Mouse (Mus musculus) CD8-positive naive resting alpha-beta T cell, adult 2 months (primary cell): Measurements from ENCODE around the gene Sox8.

Source experiments
- DNase-seq, 2 experiments: peaks; one replicate each; pipeline ENCODE4 v3.0.0; 2022; ENCODE audit warnings: low read depth in 2 of 2, low spot score in 2 of 2

The Sox8 gene

DNA sequence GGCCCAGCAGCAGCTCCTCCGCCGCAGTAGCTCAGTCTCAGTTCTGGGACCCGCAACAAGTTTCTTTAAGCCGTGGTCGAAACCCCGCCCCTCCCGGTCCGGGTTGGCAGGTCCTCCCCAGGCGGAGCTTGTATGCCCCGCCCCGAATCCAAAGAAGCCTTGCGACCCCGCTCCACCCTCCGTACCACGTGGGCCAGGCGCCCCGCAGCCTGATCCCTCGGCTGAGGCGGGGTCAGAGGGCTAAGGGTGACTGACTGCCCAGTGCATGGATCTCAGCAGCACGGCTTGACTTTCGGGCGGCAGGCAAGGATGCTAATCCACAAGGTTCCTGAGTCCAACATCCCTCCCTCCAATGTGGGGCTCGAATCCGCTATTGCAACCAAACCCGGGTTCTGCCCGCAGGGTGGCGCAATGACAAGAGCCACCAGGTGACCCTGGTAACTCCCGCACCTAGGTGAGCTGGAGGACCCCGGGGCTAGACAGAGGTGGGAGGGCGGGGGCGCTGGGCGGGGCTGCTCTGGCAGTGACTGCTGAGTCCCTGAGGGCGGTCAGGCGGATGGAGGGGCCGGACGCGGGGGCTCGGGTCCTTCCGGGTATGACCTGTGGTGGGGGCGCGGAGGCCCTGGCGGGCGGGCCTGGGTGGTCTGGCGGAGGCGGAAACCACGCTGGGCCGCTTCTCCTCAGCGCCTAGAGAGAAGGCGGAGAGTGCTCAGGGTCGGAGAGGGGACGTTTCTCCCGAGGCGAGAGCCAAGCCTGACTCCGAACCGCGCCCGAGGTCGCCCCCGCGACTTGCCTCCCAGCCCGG is at the start of gene Sox8:
Sox8 (minus strand) TSS at position 39 of the 805 bp plus-strand sequence.
- peak; percentile 56 to 68 for DNase-seq

DNA sequence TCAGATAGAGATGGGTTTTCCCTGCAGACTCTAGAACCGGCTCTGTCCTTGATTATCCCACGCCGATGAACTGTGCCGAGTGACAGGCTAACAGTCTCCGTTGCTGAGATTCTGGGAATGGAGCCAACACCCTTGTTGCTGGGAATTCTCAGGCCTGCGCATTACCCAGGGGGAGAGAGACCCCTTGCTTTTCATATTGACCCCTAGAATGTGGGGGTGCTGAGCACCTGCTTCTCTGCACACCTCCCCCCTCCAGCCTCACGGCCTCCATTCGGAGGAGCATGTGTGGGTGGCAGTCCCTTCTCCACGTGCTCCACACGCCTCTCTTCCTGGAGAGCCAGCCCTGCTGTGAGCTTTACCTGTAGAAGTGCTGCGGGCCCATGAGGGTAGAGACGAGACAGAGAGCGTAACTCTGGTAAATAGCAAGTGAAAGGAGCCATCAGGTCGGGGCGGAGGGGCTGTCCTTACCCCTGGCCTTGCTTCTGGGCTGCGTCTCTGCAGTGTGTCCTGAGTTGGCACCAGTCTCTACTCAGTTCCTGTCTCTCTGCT is 48.1 kb upstream of the Sox8 start:
- DNase-seq, result no peak

DNA sequence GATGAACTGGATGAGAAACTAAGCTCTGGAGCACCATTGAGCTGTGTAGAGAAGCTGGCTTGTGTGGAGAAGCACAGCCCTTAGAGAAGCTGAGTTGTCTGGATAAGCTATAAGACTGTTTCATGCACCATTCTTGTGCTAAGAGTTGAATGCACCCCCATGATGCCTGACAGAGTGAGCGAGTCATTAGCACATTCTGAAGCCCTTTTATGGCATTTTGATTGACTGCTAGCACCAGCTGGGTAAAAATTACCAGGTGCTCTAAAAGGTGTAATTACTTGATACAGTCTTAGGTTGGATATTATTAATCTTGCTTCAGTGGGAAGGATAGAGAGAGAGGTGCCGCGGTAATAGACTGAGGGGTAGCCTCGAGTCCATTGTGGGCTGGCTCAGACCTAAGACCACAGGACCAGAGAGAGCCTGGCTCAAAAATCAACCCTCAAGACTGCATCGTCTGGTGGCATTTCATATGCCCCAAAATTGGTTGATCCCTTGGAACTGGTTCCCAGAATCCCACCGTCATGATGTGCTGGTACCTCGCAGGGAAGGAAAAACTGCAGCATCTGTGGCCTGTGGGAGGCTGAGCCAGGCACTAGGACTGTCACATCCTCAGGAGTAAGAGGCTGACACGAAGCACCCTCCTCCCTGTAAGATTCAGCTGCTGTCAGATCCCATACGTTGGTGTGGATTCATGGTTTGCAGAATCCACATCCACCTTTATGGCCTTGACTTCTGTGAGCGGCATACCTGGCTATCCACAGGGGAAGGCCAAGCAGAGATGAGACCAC is 44.4 kb upstream of the Sox8 start:
- no peak for DNase-seq

DNA sequence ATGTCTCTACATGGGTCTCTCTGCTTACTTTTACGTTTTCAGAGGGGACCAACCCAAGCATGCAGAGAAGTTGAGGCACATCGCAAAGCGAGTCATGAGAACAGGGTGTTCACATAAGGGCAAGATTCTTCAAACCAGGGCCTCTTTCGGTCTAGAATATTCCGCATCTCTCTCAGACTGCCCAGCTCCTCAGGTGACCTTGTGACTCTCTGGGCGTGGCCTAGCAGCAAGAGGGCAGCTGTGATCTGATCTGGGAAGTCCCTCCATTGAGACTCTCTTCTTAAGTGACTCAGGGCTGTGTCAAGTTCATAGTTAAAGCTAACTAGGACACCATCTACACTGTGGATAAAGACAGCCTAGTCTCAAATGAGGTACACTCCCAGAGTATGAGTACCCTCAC is 42.8 kb upstream of the Sox8 start:
- no peak for DNase-seq

DNA sequence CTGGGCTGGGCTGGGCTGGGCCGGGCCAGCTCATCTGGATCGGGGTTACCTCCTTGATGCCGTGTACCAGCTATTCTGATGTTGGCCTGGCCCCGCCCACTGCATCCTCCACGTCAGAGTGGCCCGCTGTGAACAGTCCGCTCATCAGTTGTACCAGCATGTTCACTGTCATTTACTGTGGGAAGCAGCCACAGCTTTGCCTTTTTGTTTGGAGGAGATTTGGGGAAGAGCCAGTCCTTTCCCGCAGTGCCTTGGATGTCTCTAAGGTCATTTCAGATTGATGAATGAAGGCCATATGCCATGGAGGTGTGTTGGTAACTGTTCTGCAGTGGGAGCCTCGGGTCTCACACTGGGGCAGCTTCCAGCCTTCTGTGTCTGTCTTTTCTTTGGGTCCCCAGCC is 42.1 kb upstream of the Sox8 start:
- no peak for DNase-seq

DNA sequence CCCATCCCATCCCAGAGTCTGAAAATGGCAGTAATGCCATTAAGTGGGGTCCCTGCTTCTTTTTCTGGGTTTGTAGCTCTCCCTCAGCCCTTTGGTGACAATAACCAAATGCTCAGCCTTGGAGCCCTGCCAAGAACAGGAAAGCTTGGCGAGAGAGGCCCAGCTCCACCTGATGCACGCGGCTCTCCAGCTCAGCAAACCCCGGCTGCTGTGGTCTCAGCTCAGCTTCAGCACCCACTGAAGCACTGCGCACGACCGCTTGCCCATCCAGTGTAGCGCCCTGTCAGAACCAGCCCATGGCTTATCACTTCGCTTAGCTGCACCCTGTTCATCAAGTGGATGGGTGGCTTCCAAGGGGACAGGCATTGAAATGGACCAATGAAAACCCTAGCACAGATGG is 39.7 kb upstream of the Sox8 start:
- no peak for DNase-seq

DNA sequence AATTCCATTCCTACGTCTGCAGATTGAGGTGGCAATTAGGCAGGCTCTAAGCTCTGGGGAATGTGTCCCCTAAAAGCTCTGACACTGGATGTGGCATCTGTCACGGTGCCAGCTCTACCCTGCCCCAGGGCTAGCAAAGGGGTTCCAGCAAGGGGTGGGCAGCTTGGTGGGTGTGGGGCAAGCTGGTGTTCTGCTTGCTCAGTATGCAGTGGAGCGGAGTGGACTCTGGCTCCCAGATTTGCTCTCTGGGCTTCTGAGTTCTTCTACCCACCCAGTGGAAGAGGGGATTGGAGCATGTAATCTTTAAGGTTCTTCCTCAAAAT is 39.0 kb upstream of the Sox8 start:
- no peak for DNase-seq

DNA sequence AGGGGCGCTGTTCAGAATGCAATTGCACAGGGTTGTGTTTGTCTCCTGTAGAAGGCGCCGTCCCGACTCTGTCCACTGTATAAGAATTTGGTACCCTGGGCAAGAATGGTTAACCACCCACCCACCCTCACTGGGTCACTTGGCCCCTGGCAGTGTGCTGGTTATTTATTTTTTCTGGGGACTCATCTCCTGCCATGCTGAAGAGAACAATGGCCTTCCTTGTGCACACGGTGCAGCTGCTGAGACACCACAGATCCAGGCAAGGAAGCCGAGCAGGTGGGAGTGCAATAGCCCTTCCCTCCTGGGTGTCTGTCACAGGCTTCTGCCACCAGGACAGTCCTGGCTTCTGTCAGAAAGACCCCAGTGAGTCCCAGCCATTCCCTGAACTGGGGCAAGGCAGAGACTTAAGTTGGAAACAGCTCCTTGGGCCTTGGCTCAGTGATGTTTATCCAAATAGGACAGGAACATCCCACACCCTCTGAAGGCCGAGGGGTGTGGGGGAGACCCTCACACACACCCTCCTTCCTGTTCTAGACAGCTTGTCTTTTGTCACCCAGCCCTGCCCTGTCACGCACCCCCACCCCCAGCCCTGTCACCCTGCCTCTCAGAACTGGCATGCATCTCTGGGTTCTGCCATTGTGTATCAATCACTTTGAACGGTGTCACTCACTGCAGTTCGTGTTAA is 38.5 kb upstream of the Sox8 start:
- DNase-seq, result no peak

DNA sequence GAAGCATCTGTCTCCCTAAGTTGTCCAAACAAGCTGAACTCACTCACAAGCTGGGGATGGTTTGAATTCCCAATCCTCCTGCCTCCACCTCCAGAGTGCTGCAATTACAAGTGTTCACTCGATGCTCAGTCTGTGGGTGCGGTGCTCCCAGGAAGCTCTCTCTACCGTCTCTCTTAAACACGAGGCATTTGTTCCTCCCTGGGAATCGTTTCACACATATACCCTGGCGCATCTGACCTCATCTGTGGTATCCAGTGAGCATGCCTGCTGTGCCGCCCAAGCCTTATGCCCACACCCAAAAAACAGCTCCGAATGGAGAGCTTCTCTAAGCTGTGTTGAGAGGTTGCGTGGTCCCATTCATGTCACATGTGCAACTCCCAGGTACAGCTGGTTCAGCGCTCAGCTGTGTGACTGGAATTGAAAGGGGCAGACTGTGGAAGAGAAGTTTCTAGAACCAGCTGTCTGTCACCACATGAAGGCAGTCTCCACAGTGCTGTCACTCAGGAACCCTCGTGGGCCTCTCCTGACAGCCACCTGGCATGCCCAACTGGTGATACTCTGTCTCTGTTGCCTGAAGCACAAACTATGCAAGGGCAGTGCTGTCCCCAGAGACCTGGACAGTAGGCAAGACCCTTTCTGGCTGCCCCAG is 37.8 kb upstream of the Sox8 start:
- DNase-seq, result no peak

DNA sequence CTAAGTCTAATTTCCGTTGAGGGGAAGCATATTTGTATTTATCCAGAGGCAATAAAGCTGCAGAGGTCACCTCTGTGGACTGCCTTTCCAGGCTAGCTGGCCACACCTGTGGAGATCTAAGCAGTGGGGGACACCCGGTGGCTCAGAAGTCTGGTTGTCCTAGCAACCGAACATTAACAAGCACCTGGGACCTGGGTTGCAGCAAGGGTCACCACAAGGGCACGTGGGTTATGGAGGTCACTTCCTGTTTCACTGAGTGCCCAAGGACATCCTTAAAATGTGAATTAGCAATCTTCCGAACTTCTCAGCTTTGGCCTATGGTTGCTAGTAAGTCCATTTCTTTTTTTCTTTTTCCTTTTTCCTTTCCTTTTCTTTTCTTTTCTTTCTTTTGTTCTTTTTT is 33.7 kb upstream of the Sox8 start:
- no peak for DNase-seq

DNA sequence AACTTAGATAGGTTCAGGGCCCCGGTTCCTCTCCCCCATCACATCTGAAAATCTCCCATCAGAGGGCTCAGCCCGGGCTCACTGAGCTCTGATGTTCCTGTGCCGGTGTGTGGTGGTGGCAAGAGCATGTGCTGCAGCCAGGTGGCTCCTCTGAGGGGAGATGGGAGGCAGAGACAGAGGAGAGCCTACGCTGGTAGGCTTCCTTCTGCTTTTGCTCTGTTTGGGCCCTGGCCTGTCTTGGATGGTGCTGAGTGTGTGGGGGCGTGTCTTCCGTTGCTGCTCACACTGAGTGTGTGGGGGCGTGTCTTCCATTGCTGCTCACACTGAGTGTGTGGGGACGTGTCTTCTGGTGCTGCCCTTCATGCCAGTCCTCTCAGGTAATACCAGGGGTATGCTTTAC is 31.9 kb upstream of the Sox8 start:
- DNase-seq, result no peak

DNA sequence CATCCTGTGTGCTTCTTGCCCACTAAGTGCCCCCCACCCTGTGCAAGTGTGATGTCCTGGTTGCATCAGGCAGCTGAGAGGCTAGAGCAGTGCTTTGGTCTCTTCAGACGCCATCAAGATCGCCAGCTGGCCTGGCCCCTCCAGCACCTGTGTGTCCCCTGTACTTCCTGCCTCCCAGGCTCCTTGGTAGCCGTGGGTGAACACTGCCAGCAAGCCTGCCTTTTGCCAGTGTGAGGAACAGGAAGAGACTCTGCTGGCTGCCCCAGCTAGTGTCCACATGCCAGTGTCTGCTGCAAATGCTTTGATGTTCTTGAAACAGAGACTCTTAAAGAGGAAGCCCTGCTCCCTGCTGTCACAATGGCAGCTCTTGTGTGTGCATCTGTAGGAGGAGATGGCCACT is 27.1 kb upstream of the Sox8 start:
- no peak for DNase-seq

DNA sequence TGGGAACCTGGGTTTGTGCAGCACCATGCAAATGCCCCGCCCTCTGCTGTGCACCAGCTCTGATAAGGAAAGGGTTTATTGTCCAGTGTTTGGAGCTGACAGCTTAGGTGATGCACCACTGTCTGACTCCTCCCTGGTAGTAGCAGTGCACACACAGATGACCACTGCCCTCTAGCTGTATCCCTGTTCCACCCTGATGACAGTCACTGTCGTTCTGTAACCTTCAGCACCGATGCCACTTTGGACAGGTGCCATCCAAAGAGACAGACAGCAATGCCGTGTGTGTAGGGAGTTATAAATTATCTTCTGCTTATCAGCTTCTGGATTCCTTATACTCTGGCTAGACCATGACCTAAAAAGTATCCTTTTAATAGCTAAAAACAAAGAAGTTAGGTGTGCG is 25.0 kb upstream of the Sox8 start:
- no peak for DNase-seq

DNA sequence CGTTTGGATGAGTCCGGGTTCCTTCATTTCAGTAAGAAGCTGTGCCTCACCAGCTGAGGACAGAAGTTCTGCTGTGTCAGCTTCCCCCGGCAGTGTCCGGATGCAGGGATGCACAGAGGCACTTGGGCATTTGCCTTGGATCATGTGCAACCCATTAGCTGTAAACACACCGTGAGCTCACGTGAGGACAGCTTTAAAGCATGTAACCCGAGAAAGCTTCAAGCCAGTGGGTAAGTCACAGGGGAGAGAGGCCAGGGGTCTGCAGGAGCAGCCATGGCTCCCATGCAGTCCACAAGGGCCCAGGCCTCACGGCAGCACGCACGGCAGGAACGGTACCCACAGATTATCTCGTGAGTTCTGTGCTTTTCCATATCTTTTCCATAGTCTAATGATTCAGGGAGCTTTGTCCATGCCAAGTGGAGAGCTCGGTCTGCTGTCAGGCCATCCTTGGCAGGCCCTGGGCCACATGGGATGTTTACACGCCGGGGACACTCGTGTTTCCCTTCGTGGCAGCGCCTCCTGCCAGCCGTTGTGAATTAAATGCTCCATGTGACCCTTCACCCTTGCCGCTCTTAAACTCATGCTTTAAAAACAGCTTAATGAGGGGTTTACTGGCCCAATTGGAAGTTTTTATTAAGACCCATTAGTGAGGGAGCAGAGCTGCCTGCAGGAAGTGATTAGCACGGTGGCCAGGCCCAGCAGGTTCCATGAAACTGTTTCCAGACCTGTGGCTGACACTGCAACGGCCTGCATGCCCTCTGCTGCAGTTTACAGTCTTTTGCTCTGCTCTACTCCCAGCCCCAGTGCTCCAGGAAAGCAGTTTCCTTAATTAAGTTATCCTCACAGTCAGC is 23.1 kb upstream of the Sox8 start:
- DNase-seq, result no peak

DNA sequence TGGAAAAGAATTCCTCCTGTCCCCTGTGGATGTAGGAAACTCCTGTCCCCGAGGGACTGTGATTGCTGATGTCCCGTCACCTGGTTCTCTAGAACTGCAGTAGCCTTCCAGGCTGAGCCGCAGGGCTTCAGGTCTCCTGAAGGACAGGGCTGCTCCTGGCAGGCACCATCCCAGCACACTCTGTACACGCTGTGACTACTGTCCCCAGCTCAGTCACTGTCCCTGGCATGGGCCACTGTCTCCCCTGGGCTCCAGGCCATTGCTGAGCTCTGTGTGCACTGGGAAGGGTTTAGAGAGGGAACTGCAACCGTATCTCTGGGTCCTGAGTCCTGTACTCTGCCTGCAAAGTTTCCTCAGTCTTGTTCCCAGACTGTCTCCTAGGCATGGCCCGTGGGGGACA is 21.9 kb upstream of the Sox8 start:
- no peak for DNase-seq

DNA sequence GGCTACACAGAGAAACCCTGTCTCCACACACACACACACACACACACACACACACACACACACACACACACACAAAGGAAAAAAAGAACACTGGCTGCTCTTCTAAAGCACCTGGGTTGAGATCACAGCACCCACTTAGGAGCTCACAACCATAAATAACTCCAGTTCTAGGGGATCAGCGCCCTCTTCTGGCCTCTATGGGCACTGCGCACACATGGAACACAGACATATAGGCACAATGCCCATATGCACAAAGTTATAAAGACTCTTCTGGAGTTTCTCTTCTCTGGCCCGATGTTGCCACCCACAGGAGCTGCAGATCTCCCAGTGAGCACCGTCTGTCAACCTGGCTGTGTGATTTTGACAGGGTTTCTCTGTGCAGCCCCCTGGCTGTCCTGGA is 20.5 kb upstream of the Sox8 start:
- no peak for DNase-seq

DNA sequence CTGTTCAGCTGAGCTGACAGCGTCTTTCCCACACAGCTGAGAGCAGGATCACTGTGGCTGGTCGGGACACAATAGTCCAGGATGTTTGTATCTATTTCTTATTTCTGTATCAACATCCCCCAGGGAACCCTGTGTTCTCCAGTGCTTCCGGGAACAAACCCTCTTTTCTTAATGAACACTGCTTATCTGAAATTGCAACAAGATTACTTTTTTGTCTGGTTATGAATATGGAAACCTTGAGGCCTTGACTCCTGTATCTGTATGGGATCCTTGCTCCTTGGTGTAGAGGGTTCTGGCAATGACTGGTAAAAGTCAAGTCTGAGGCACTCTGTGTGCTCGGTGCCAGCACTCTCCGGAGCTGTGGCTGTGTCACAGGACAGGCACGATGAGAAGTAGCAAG is 19.6 kb upstream of the Sox8 start:
- DNase-seq, result no peak

DNA sequence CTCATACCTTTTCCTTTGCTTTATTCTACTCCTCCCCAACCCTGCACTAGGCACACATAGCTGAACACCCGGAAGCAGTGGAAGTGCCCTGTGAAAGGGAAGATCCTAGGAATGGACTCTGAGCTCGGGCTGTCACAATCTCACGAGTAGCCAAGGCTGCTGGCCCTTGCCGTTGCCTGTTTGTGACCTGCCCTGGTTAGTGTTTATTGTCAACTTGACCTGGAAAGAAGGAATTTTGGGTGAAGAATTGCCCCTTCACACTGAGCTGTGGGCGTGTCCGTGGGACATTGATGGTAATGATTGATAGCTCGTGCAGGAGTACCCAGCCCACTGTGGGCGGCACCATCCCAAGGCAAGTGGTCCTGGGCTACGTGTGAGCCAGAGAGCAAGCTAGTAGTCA is 14.2 kb upstream of the Sox8 start:
- no peak for DNase-seq

DNA sequence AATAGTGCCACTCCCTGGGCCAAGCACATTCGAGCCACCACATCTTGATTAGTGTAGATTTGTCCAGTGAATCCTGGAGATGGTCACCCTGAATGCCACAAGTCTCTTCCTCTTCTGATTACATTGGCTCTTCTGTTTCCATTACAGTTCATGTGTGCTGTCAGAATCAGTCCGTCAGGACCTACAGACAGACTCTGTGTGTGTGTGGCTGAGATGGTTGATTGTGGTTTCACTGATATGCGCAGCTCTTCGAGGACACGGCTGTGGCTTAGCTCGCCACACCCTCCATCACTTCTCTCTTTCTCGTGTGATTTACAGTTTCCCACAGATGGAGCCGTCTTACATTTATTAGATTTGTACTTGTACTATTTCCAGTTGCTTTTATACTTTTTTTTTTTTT is 13.4 kb upstream of the Sox8 start:
- peak in 1 of 2 experiments; percentile 15 for DNase-seq

DNA sequence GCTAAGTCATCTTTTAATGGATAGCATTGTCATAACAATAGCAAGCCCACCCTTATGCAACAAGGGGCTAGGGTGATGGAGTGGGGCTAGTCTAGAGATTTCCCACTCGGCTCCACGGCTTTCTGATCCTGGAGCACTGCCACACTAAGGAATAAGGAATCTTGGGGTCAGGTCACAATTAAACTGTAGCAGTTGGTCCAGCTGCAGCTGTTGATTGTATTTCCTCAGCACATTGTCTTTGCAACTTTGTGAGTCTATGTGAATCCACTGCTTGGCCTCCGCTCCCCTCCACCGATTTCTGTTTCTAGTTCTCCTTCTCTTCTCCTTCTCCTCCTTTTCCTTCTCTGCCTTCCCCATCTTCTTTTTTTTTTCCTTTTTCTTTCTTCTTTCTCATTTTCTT is 12.6 kb upstream of the Sox8 start:
- DNase-seq, result no peak

DNA sequence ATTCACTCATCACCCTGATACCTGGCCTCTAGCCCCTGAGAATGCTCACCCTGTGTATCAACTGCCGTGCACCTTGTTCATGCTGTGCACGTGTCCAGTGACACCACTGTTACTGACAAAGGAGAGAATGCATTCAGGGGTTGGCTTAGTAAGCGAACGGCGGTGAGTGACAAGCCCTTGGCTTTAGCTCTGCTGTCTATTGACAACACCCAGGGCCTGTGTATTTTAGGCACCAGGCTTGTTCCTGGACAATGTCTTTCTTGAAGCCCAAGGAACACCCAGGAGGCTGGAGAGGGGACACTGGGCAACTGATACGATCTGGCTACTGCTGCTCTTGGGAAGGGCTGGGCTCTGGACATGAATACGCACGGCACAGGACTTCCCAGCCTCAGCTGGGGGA is 11.6 kb upstream of the Sox8 start:
- DNase-seq, result no peak
